Mouse (Mus musculus): ENCODE data around the gene Ebf1.
A peak's percentile ranks its signal among the peaks of the same experiment; 100 is the strongest.

Gene Ebf1

DNA sequence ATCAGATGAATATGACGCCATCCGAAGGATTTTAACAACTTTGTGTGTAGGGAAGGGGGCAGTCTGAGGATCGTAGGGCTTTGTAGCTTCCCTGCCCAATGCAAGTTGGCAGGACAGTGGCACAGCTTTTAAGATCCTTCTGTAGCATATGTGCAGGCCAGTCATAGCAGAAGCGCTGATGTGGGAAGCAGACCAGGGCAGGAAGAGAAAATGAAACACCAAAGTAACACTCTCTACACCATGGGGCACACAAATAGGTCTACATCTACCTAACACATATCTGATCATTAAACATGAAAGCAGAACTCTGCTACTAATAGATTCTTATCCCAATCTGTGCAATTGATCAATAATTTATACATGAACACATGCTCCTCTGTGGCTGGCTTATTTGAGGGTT is 277.7 kb downstream of the Ebf1 start:
- DNase-seq (ENCODE audit: low read depth, low spot score): no peak

DNA sequence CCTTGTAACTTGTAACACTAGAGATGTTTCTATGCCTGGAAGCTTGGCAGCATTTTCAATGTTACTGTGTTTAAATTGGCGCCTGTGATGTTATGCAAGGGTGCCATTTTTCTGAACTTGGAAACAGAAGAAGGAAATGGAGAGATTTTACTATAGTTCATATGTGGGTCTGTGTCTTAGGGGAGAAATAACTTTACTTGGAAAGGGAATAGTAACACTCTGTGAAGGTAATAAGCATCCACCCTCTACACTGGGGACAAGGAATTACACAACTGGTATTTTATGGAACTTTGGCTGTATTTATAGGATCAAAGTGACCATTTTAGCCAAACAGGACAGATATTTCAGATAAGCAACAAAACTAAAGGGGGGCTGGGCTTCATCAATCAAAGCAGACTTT is 278.8 kb downstream of the Ebf1 start:
- no peak for DNase-seq (ENCODE audit: low read depth, low spot score)

DNA sequence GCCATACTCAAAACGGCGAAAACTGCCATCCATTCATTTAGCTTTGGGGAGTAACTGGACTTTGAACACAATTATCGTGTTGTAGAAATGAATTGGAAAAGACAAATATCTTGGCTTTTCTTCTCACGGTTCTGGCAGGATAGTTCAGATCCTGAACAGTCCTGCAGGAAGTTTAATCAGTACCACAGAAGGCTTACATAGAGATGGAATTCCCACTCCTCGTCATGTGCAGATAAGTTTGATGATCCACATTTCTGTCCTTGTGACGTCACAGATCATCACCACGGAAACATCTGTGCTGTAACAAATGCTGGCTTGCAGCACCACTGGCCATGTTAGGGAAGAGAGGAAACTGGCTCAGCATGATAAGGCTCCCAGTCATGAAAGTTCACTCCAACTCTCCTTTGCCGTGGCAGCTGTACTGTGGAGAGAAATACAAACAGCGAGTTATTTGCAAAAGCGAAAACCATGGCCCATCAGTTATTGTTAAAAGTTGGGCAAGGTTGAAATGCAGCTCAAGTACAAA is 280.1 kb downstream of the Ebf1 start:
- no peak for DNase-seq (ENCODE audit: low read depth, low spot score)

DNA sequence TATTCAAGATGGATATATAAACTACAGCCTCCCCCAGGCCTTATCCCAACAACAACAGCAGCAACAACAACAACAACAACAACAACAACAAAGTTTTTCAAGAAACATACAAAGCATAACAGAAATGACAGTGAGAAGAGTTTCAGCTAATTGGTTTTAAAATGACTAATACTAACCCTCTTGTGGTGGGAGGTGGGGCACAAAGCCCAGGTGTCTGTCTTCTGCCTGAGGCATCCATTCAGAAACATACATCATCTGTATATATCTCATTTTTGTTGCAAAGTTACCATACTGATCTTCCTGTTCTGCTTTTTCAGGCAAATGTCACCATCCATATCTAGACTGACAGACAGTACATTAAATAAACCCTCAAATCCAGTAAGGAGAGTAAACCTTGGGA is 282.4 kb downstream of the Ebf1 start:
- DNase-seq (ENCODE audit: low read depth, low spot score): no peak

DNA sequence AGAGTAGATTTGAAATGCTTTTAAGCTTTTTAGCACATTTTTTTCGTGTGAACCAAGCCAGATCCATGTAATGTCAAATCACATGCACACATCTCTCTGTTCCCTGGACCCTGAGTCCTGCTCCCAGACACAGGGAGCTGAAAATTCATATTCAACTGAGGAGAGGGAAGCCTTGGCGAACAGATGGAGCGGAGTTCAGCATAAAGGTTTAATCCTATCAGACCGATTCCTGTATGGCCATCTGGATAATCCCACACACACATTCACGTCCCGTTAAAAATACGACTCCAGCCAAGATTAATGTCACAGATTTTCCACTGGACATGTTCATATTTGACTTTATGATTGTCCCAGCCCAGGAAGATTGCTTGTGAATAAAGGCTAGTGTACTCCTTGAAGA is 282.8 kb downstream of the Ebf1 start:
- DNase-seq (ENCODE audit: low read depth, low spot score): no peak

DNA sequence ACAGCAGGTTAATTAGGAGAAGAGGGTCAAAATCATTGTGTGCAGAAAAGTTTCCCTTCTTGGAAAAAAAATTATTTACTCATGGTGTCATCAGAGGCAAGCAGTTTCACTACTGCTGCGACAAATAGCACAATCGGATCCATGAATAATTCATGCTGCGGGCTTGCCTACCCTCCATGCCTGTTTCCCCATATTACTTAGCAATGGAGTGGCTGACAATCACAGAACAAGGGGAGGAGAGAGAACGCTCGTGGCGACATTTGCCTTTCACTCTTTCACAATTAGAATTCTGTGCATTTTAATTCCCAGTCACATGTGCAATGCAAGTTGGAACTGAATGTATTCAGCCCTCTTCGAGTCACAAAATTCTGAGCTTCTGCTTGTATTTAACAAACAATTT is 283.4 kb downstream of the Ebf1 start:
- DNase-seq (ENCODE audit: low read depth, low spot score): no peak

DNA sequence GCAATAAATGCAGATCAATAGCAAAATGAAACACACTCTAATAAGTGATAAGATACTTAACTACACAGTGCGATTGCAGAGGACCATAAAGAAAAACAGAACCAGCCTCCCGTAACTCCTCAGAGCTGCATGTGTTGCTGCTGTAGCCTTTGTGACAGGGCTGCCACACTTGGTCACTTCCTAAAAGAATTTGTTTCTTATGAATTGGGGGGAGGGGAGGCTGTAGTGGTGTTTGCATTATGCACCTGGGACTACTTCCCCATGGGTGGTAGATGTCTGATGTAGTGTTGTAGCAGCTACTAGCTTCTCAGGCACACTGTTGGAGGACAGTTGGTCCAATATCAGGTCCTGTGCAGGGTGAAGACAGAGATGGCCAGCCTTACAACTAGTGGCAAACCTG is 284.6 kb downstream of the Ebf1 start:
- no peak for DNase-seq (ENCODE audit: low read depth, low spot score)

DNA sequence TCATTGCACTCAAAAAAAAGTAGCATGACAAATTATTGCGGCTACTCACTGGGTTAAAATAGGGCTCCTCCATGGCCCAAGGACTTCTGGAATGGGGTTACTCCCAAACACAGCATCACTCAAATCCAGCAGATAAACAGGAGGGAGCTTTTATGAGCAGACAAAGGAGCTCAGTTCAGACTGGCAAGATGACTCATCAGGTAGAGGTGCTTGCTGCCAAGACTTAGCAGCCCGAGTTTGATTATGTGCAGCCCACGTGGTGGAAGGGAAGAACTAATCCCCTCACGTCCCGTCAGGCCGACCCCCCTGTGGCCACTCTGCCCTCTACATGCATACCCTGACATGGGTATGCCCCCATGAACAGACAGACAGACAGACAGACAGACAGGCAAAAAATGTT is 285.0 kb downstream of the Ebf1 start:
- DNase-seq (ENCODE audit: low read depth, low spot score): no peak

DNA sequence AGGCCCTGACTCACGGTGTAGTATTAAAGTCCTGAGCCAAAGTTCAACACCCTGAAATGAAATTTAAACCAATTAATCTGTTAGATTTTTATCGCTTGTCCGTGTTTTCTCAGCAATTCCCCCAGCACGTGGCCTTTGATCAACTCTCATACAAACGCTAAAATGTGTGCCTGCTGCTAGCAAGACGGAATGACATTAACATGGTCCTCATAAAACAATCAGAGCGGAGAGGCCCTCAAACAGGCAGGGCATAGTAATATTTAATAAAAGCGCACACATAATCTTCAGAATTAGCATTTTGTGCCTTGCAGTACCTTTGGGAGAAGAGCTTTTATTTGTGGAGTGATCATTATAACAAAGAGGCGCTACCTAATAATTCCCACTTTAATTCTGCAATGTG is 287.0 kb downstream of the Ebf1 start:
- no peak for DNase-seq (ENCODE audit: low read depth, low spot score)

DNA sequence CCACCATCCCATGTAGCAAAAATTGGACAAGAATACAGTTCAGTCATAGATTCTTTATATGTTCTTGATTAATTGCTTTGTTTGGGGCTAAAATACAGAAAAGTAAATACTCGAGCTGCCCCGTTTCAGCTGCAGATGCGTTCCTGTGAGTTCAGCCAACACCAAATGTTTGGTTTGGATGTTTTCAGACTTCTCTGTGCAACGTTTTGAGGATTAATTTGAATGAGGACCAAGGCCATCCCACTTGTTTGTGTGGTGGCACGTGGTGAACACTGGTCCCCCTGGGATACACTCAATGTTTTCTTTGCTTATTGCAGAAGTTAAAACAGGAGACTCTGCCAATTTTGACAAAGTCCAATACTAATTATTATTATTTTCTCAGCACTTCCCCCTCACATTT is 289.3 kb downstream of the Ebf1 start:
- no peak for DNase-seq (ENCODE audit: low read depth, low spot score)

DNA sequence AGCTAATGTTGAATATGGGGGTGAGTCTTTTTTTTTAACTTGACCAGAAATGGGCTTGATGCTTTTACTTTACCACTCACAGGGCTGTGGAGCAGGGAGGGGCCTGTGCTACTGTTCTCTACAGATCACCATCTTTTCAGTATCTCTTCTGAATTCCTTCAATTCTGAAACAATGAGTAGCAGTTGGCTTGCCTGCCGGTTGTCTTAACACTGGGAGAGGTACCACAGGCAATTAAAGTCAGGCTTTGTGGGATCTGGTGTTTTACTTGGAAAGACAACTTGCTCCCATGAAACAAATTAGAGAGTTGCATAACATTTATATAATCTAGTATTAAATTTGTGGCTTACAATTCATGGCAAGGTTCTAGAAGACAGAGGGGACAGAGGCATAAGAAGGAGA is 294.6 kb downstream of the Ebf1 start:
- no peak for DNase-seq (ENCODE audit: low read depth, low spot score)

DNA sequence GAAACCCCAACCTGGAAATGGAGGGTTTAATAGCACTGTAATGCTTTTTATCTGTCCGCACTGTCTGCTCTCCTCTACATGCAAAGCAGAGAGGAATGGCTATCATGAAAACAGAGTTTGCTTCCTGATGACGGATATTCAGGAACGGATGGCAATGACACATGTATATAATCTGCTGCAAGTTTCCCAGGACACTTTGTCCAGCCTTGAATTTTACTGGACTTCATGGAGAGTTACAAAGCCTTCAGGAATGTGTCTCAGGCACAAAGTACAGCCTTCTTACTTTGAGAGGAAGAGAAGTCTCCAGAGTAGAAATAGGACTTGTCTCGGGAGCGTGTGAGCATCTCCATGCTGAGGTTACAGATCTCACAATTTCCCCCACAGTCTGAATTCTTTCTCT is 296.7 kb downstream of the Ebf1 start:
- no peak for DNase-seq (ENCODE audit: low read depth, low spot score)

DNA sequence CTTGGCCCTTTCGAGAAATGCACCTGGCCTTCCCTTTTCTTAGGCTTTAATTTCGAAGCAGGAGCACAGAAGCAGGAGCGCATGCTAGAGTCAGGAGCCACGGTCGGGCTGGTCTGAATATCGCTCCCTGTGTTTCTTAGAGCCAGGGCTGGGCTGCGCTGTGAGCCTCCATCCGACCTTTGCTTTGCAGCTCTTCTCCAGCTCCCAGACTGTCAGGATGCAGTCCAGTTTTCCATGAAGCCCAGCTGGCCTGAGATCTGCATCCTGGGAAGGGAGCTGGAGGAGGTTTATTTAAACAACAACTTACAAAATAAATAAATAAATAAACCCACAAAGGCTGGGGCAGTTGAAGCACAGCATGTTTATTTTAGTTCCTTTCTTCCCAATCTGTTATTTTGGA is 299.9 kb downstream of the Ebf1 start:
- DNase-seq (ENCODE audit: low read depth, low spot score): no peak

DNA sequence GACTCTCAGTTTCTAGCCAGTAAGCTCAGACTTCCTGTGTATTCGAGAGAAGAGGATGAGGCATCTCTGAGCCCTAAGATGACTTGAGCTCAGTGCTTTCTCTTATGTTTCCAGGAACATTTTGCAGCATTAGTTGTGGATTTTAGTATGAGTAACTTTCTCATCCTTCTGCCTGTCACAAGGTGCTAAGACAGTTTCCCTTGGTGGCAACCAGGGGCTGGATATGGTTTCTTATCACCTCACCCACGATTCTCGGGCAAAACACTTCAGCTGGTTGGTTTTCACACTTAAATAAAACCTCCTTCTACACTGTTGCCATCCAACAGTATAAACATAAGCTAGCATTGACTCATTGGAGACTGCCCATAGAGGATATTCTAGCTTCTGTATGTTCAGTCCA is 306.0 kb downstream of the Ebf1 start:
- DNase-seq (ENCODE audit: low read depth, low spot score): no peak

DNA sequence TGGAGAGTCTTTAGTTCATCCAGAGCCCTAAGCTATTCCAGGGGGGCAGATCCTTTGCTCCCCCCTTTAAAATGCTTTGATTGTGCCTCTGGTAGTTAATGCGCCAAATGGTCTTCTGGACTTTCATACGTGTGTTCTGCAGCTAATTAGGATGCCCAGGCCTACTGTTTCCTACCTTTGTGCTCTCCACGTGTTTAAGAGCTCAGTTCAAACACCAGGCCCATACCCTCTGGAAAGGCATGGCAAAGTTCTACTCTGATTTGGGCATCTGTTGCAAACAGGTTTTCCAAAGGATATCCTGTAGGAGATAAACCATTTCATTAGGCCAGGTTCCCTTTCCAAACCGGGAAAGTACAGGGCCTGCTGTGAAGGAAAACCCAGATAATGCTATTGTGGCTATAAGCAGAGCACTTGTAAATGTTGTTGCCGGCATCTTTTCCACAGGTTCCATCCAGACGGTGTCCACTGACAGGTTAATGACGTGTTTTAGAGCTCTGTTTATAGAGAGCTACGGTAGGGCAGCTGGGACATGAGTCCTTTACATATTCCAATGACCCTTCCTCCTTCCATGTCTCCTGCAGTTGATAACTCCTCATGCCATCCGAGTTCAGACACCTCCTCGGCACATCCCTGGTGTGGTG is 306.9 kb downstream of the Ebf1 start:
- DNase-seq (ENCODE audit: low read depth, low spot score): no peak

DNA sequence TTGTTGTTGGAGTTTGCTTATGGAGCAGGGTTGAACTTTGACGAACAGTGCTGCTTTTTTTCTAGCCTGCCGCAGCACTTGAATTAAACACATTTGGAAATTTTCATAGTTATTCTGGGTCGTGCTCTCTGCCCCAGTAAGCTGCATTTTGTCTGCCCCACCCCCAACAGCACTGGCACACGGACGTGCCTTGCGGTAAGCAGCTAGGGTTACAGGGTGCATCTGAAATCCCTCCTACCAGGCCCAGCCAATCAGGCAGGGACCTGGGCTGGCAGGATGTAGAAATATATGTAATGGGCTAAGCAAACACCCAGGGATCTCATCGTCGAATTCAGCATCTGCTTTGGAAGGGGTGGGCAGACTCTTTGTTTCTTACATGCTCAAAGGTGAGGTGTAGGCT is 307.8 kb downstream of the Ebf1 start:
- no peak for DNase-seq (ENCODE audit: low read depth, low spot score)

DNA sequence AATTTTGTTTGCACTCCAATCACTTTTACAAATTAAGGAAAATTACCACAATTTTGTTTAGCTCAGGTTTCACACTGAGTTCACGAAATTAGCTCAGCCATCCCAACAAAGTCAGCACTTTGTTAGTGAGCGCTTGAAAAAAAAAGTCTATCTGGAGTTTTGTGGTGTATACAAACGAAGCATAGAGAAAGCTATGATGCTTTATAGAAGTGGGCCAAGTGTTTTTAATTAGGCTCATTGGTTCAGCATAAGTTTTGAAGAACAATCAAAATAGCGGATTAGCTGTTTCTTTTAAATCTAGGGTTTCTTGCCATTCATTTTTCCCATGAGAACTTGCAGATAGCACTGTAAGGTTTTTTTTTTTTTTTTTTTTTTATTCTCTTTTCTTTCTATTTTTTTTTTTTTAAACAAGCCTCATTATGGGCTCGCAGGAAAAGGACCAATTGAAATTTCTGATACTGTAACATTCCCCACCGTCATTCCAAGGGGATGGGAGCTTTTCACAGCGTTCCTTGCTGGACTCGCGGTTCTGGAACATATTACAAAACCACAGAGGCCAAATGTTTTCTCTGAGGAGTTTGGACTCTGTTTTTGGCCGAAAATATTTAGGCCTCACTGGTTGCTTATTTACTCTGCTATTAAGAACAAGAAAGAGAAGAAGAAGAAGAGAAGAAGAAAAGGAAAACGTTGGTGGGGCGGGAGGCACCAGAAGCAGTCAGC is 308.8 kb downstream of the Ebf1 start:
- no peak for DNase-seq (ENCODE audit: low read depth, low spot score)

DNA sequence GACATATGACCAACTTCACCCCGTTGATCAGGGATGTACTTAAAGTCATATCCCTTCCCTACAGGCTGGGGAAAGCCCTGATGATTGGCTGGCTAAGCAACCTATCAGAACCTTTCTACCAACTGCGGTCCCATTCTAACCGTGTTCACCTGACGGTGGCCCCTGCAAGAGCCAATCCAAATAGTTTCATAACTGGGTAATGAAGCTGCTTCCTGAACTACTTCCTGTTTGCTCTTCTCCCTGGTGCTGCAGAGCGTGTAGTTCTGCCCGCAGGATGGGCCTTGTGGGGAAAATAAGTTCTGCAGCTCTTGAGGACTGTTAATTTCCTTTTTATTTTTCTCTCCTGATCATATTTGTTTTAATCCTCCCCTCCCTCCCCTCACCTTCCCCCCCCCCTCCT is 311.3 kb downstream of the Ebf1 start:
- peak; percentile 23 for DNase-seq (ENCODE audit: low read depth, low spot score)

DNA sequence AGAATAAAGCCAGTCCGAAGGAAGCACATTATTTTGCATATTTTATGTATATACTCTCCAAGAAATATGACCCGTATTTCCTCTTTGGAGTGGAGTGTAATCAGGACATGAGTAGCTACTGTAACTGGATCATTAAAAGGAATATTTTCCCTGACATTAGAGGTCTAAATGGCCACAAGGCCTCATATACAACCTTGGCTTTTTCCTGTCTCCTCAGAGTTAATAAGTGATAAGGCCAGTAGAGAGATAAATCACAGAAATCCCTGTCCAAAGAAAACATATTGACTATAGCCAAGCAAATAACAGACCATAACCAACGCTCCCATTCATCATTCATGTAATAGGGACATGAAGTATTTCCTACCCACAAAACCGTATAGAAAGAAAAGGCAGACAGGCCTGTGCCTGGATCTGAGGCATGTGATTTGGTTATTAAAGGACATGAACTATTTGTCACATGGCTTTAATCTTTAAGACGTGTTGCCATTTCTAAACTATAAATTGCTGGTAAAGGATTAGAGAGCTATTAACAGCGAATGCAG is 315.9 kb downstream of the Ebf1 start:
- no peak for DNase-seq (ENCODE audit: low read depth, low spot score)

DNA sequence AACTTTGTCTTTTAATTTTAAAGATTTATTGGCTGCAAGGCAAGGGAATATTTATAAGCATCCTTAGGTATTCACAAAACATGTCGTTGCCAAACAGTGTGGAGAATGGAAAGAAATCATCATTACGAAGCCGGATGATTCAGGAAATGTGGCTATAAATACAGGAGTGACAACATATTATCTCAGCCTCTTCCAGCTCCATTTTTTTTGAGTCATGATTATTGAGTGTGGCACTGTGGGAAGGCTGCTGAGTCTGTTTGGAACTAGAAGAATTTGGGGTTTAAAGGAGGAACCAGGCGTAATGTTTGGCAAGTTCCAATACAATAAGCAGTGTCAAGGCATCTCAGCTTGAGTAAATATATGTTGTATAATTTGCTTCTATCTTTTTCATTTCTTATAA is 326.7 kb downstream of the Ebf1 start:
- no peak for DNase-seq (ENCODE audit: low read depth, low spot score)

DNA sequence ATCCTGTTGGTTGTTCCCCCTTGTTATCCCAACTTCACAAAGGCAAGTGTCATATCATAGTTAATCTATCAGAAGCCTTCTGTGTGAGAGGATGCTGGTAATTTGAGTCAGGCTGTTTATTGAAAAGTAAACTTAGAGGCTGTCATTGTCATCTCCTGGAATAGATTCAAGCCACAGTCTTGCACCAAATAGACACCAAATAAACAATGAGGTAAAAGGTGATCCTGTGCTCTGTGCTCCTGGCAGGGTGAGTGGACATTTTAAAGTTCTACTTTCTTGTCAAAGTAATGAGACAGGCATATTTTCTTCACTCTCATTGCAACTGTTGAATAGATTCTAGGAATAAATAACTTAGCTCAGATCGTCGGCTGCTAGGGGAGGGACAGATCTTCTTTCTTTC is 327.3 kb downstream of the Ebf1 start:
- DNase-seq (ENCODE audit: low read depth, low spot score): no peak

DNA sequence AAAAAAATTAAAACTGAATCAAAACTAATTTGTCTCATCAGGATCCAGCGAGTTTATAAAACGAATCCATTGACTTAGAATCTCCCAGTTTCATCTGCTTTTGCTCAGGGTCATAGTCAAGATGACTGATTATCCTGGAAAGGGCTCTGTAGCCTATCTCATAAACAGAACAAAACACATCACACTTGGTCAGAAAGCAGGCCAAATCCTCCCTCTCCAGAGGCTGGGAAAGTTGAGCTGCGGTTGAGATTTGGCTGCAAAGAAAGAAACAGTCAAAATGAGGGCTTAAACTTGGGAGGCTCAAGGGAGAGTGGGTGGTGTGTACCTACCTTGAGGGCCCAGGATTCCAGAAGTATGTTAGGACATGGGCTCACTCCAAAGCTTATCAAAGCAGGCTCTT is 329.5 kb downstream of the Ebf1 start:
- no peak for DNase-seq (ENCODE audit: low read depth, low spot score)

DNA sequence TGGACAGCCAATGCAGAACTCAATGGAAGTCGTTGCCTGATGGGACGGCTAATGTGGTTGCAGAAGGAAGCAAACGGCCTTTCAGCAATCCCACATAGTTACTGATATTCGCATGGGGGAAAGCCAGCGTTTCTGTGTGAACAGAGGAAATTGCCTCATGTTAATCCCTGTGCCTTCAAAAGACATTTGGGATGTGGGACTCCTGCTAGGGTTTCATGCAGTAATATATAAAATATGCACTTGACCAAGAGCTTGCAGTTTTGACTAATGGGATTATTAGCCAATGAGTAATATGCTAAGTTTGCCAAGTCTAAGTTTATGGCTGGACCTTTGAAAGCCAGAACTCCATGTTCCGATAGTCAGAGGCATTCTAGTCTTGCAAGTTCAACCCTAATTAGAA is 331.4 kb downstream of the Ebf1 start:
- no peak for DNase-seq (ENCODE audit: low read depth, low spot score)
